Mouse (Mus musculus) stomach, postnatal 0 days (tissue): ENCODE measurements around the gene Frem2.

Experiments
- CTCF ChIP-seq: IDR thresholded peaks from 2 replicates; pipeline ENCODE4 v1.5.1; 2016; ENCODE audit warnings: antibody characterized with exemption, low read depth, mild to moderate bottlenecking, moderate library complexity
- EP300 ChIP-seq: optimal IDR thresholded peaks from 2 replicates; pipeline ENCODE3; 2016; ENCODE audit warnings: antibody characterized with exemption

- no peak for TF ChIP-seq EP300
- peak; percentile 1; the same call in 1 of the 2 replicates for TF ChIP-seq CTCF
These were observed at the start of gene Frem2 for GRCm38 (mm10) chr3:53656878-53657561.
